Mouse (Mus musculus) left cerebral cortex, postnatal 14 days (tissue): ENCODE results near the gene Tshr. TPM values are rescaled to one million over a fixed set of nuclear protein-coding genes. Genes with fewer than 3 reads are reported as not detected.
"Not testable (repeated sequence)": the region's sequence is repeated elsewhere in the genome, so short reads cannot be mapped to it uniquely, and the experiment has no call there.

ENCODE experiments used
- DNase-seq, 2 experiments: peaks; one replicate each; pipeline ENCODE4 v3.0.0; 2021 to 2022; ENCODE audit warnings: low spot score in 2 of 2, mixed read lengths in 1 of 2
- intact Hi-C: fragments of 180-260 bp; cut with DNase I; formaldehyde crosslinking; loops from one replicate; pipeline ENCODE4 v1.15.1; 2025
- total RNA-seq, 2 experiments: library from RNA; stranded (reverse); gene quantifications; 2 replicates each; pipeline ENCODE4 v1.2.3; 2021

Tshr gene
- total RNA-seq, 2 experiments from 2014 or later: 0.48 to 1.3 TPM

- DNase-seq: no peak
- intact Hi-C loops: no loop called here
Observed at GRCm38 (mm10) chr12:91488406-91488805, 104.0 kb downstream of the Tshr start.

DNA sequence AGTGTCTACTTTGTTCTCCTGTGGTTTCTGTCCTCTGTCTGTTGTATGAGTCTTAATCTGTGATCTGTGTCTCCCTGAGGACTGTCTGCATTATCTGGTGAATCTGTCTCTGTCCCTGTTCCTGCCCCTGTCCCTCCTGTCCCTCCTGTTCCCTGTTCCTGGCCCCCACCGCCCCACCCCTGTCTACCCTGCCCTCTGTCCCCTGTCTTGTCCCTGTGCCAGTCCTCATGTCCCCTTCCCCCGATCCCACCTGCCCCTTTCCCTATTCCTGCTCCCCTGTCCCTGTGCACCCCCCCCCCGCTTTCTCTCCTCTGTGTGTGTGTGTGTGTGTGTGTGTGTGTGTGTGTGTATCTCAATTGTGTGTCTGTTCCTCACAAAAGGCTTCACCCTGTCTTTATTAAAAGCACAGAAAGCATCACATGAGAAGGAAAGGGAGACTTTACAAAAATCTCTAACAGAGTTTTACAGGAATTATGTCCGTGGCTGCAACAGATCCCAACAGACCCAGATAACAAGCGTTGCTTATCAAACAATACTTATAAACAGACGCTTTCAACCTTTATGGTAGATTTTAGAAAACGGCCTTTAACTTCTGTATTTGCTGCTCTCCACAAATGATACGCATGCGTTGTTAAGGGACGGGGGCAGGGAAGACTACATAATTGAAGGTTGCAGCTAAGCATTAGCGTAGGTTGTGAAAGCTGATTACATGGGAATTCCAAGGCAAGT, 111.3 kb downstream of the Tshr start:
- intact Hi-C loops: no loop called here
- DNase-seq: no peak

- intact Hi-C loops: no loop called here
- no peak for DNase-seq
Observed at GRCm38 (mm10) chr12:91496226-91496558, 111.8 kb downstream of the Tshr start.

DNA sequence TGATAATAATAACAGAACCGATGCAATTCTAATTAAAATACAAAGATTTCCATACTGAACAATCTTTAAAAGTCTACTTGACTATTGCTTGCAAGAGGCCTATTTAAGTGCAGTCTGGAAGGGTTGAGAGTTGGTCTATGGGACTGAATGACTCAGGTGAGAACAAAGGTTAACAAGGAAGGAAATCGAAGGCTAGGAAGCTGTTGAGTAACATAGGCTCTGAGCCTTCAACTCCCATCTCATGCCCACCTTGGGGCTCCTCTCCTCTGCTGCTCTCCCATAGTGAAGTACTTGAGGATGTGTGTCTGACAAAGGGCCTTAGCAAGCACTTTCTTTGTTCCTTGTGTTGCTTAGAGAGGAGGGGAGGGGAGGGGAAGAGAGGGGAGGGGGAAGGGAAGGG, 116.1 kb downstream of the Tshr start:
- no peak for DNase-seq
- intact Hi-C loops: no loop called here

GRCm38 (mm10) chr12:91511766-91512165, 127.4 kb downstream of the Tshr start:
- intact Hi-C loops: no loop called here
- DNase-seq: no peak

GRCm38 (mm10) chr12:91513980-91514379, 129.6 kb downstream of the Tshr start:
- intact Hi-C loops: no loop called here
- no peak for DNase-seq

DNA sequence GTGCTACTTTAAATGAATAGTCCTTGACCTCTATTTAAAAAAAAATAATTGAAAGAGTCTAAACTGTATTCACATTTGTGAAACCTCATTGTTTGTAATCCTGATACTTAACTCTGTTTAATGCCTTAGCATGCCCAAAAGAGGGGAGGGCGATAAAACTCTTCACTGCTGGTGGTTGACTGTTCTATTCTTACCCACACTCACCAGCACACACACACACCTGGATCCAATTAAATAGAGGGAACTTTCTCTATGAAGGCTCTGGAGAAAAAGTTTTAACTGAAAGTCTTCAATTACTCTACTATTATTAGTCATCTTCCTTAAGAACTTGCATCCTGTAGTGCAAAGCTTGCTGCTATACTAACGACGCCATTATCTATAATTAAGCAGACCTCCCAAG, 133.4 kb downstream of the Tshr start:
- DNase-seq: no peak
- intact Hi-C loops: no loop called here

DNA sequence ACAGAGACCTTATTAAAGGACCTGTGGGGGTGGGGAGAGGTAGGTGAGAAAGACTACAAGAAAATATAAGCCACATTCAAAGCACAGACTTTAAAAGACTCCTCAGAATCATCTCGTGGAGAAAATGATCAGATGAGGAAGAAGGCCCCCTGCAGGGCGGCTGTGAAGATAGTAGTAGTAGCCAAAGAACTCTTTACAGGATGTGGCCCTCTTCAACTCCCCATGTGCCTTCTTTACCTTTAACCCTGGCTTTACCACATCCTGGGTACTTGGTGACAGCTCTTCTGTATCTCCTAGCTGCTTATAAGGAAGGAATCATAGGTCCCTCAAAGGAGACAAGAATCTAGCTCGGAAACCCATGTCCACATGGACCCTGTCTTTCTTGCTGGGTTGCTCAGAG, 139.3 kb downstream of the Tshr start:
- intact Hi-C loops: no loop called here
- no peak for DNase-seq

DNA sequence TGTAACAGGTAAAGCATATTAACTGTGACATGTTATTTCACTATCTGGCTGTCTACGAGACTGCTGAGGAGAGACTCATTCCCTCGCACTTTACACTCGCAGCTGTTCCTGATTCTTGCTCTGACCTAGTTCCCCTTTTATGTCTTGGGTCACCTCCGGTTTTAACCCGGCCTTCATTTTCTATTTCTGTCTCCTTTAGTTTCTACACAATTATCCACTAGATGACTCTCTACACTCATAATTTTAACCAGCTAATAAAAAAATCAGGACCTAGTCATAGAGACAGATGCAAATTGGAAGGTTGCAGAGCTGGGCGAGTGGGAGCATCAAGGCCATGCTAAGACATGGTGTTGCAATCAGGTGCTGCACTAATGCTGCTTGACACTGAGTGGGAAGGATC, 150.2 kb downstream of the Tshr start:
- intact Hi-C loops: no loop called here
- no peak for DNase-seq

- DNase-seq: no peak
- intact Hi-C loops: no loop called here
Observed at GRCm38 (mm10) chr12:91540202-91540601, 155.8 kb downstream of the Tshr start.

DNA sequence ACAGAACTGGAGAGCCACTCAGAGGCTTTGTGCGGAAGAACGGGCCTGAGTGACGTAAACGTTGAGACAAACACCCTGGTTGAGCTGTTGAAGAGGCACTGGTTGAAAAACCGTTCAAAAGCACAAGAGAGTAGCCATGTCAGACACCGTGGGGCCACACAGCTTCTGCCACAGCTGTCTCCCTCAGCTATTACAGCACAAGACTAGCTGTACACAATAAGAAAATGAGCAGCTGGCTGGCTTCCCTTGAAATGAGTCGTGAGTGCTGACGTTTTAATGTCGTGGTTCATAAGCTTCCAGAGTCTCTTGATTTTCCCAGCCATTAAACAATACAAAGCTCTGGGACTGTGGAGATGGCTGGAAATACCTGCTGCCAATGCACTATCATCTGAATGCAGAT, 165.1 kb downstream of the Tshr start:
- intact Hi-C loops: no loop called here
- DNase-seq: no peak

GRCm38 (mm10) chr12:91551773-91552526, 167.6 kb downstream of the Tshr start:
- intact Hi-C loops: no loop called here
- DNase-seq: peak; percentile 83 to 88

GRCm38 (mm10) chr12:91557358-91558005, 173.1 kb downstream of the Tshr start:
- DNase-seq, intact Hi-C loops: not testable (repeated sequence)

DNA sequence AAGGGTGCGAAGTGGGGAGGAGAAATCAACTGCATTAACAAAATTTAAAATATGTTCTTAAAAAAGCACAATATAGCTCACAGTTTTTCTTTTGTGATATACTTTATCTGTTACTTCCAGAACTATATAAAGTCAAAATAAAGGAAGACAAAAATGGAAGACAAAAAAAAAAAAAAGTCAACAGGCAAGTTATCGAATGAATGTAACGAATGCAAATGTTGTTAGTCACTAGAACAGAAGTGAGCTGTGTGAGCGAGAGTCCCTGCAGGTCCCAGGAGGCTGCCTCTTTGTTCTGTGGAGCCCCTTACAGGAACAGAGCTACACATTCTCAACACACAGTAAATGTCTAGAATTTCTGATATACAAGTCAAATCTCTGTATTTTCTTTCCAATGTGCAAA, 173.8 kb downstream of the Tshr start:
- intact Hi-C loops: not testable (repeated sequence)

DNA sequence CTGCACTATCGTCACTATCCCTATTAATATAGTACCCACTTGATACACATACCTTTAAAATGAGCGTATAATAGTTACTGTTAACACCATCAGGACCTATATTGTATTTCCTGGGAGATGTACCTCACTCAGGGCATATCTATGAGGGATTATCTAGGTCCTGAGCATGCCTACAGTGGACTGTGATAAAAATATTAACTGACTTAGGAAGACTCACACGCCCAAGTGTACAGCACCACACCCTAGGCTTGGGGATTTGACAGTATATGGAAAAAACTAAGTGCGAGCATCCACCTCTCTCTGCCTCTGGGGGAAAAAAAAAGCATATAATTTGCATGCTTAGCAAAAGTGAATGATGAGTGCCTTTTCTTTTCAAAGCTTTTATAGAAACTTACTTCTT, 182.8 kb downstream of the Tshr start:
- intact Hi-C loops: no loop called here
- no peak for DNase-seq

More for the DNA sequence above, 173.8 kb downstream of the Tshr start:
- not testable (repeated sequence) for DNase-seq

GRCm38 (mm10) chr12:91569255-91569654, 184.9 kb downstream of the Tshr start:
- no peak for DNase-seq
- intact Hi-C loops: no loop called here

DNA sequence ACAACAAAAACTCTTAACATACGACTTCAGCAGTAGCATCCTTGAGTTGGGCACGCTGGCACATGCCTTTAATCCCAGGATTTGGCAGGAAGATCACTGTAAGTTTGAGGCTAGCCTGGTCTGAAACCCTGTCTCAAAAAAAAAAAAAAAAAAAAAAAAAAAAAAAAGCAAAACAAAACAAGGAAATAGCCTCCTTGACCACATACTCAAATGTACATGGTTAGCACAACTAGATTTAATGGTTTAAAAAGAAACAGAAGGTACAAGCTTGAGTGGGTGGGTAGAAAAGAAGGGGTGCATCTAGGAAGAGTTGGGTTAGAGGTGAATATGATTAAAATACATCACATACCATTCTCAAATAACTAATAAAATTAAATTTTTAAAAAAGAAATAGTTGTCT, 187.3 kb downstream of the Tshr start:
- no peak for DNase-seq
- intact Hi-C loops: no loop called here

DNA sequence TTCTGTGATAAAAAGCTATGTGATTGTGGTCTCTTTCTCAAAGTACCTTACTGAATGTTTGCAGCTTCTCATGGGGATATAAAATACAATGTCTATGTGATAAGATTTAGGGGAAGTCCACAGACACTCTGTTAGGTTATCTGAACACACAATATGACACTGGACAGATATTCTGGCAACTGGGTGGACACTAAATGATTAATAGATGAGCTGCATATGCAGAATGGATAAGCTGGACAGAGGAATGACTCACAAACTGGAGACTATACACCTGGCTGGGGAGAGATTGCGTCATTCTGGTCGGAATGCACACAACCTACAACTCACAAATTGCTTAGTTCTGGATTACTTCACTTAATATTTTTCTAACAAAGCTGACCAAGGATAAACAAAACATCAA, 195.3 kb downstream of the Tshr start:
- intact Hi-C loops: no loop called here

DNA sequence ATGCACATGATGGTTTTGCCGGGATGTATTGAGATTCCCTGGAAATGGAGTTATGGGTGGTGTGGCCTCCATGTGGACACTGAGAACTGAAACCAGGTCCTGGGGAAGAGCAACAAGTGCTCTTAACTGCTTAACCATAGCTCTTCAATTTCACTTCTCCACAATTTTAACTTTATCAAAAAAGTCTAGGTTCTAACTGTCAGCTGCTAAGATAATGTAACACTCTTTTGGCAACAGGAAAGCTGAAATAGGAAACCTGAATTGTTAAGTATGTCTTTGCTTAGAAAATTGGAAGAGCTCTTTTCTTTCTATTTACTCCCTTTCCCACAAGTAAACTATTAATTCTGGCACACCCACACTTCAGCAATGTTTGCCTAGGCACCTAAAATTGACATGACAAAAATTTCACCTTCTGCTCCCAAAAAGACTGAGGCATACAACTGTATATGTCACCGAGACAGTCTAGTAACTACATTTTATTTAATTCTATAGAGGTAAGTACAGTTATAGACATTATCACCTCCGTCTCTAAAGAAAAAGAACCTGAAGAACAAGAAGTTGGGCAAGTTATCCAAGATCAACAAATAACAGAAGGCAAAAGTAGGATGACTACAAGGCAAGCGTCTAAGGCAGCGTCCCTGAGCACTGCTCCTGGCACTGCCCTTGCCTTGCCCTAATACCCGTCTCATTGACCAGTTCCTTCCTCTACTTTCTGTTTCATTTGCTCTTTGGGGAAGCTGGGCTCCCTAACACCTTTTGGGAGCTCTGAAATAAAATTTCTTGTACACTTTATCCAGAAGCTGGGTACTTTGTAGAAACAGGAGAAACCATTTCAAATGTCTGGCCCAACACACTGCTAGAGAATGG, 197.1 kb downstream of the Tshr start:
- intact Hi-C loops: no loop called here
- no peak for DNase-seq

More for the DNA sequence above, 195.3 kb downstream of the Tshr start:
- DNase-seq: no peak
